Mouse (Mus musculus) hematopoietic stem cell, adult 5-6 weeks (primary cell): ENCODE measurements around the gene Casq2. TPM values are rescaled to one million over a fixed set of nuclear protein-coding genes. Genes with fewer than 3 reads are reported as not detected.
A peak's percentile ranks its signal among the peaks of the same experiment; 100 is the strongest.

Experiments used
- ATAC-seq, 2 experiments: fragments of 125-278 bp in 1 of 2; replicated peaks in 1 of 2; 2 replicates each; pipeline ENCODE4 v1.8.0; 2016 to 2017; ENCODE audit warnings: inconsistent platforms in 2 of 2, mild to moderate bottlenecking in 2 of 2, moderate number of reproducible peaks in 2 of 2, low read depth in 1 of 2, moderate TSS enrichment in 1 of 2; ENCODE audit not compliant: low FRiP score in 2 of 2, poor library complexity in 2 of 2, severe bottlenecking in 2 of 2, insufficient read depth in 1 of 2, low TSS enrichment in 1 of 2
- total RNA-seq: library from RNA; stranded (forward); fragments of 172-1452, 232-1000 nt; gene quantifications from 2 replicates; pipeline ENCODE4 v1.2.3, GENCODE M21; 2017

Casq2 gene
- total RNA-seq, 1 experiment from 2014 or later = not detected

DNA sequence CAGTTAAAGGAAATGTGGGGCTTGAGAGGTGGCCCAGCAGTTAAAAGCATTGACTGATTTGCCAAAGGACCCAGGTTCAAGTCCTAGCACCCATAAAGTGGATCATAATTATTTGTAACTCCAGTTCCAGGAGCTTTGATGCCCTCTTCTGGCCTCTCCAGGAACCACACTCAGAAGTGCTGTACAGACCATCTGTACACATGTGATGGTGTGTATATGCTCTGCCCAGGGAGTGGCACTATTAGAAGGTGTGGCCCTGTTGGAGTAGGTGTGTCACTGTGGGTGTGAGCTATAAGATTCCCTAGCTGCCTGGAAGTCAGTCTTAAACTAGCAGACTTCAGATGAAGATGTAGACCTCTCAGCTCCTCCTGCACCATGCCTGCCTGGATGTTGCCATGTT is 34.7 kb downstream of the Casq2 start:
- no peak for ATAC-seq

DNA sequence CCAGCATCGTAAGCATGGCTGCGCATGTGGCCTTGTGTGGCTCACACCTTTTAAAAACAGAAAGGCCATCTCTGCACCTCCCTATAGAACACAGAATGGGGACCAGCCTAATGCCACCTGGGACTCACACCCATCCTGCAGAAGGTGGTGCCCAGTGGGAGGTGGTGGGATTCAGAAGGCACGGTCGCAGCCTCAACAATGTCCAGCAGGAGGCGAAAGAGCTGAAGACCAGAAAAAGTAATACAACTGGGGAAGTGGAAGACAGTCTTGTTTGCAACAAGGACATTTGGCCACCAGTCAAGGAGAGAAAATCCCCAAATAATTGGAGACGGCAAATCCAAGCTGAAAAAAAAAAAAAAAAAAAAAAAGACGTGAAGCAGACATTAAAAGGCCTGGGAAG is 35.8 kb downstream of the Casq2 start:
- ATAC-seq = no peak

DNA sequence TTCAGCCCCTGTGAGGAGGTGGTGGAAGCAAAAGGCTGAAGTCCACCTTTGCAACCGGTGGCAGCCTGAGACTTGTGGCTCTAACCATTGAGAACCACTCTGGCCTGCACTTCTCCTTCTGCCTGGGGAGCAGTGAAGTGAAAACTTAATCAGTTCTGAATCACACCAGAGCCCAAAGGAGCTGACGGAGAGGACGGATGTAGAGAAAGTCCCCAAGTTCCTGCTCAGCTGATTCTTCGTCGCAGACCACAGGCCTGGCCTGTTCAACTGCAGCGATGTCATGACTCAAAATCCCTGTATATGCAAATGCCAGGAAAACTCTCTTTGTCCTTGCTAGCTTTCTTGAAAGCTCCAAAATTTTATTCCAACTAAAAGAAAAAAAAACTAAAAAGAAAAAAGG is 37.4 kb downstream of the Casq2 start:
- no peak for ATAC-seq

DNA sequence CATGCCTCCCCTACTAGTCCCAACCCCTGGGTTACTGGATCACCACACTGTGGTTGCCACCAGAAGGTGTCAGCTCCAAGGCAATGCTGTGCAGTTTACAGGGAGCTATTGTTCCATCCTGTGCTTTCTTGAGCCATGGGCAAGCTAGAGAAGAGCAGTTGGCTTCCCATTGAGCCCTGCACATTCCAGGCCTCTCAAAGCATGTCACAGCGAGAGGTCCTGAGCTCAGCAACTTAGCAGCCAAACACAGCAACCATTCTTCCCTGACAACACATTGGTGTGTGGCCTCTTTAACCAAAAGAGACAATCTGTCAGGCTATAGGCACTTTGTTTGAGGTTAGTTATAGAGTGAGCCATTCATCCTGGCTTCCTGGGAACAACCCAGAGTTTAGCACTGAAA is 39.3 kb downstream of the Casq2 start:
- ATAC-seq = no peak

DNA sequence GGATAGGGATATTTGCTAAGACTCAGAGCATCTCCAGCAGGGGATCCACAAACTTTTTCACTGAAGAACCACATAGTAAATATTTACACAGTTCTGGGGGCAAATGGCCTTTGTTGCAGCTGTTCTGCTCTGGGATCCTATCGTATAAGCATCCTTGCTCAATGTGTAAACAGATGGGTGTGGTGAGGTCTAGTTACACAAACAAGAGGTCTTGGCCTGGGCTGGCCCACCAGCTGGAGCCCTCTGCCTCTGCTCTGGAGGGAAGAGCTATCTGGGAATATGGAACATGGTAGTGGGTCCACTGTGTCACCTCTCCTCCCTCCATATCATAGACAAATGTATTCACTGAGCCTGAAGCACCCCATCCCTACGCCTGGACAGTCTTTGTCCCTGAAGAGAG is 40.9 kb downstream of the Casq2 start:
- no peak for ATAC-seq

DNA sequence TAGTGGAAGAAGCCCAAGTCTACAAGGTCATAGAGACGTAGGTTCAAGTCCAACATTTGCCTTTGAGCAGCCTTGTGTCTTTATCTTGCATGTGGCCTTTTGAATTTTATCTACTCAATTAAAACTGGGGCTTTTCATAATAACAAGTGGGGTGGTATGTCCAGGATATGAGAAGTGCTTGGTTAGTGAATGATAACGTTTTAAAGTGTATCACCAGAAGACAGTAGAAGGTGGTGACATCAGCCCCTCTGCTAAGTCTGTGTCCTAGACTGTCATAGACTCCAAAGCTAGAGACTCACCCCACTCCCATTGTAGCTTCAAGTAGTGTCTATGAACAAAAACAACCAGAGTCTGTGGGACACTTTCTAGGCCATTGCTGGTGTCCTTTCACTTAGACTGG is 42.0 kb downstream of the Casq2 start:
- no peak for ATAC-seq

DNA sequence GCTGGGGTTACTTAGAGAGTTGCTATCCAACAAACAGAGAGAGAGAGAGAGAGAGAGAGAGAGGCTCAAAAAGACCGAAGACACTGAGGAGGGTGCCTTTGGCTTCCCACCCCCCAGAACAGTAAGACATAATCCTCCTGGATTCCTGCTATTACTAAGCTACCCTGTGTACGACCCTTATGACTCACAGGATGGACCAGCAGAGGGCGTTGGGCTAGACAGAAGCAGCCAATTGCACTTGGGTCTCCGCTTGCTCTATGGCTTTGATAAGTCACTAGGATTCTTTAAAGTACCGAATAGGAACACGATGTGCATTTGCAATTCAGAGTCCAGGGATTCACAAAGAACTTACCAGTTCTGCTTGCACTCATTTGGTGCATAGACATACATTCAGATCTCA is 44.3 kb downstream of the Casq2 start:
- ATAC-seq = no peak

DNA sequence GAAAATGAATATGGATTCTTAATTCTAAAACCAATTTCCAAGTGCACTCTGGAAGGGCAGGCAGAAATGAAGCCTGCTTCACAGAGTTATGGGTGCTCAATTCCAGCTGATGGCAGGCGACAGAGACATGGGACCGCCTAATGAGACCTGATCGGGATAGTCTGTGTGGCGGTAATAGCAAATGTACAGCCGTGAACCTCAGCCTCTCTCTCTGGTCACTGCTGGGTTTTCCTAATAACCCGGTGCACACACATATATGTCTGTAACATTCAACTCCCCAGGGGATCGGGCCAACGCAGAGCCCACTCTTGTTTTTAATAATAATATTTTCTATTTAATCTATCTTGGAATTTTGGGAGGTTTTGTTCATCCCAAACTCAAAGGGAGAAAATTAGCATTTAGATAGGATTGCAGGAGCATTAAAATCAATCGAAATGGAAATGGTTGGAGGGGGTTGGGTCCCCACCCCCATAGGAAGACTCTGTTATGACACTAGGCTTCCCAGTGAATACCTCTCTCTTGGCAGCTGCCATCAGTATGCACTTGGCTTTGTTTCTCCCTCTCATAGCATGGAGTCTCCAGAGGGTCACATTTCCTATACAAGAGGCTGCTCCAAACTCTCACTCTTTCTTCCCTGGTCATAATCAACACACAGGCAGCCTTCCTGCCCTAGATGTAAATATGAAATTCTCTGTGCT is 45.6 kb downstream of the Casq2 start:
- ATAC-seq = no peak

DNA sequence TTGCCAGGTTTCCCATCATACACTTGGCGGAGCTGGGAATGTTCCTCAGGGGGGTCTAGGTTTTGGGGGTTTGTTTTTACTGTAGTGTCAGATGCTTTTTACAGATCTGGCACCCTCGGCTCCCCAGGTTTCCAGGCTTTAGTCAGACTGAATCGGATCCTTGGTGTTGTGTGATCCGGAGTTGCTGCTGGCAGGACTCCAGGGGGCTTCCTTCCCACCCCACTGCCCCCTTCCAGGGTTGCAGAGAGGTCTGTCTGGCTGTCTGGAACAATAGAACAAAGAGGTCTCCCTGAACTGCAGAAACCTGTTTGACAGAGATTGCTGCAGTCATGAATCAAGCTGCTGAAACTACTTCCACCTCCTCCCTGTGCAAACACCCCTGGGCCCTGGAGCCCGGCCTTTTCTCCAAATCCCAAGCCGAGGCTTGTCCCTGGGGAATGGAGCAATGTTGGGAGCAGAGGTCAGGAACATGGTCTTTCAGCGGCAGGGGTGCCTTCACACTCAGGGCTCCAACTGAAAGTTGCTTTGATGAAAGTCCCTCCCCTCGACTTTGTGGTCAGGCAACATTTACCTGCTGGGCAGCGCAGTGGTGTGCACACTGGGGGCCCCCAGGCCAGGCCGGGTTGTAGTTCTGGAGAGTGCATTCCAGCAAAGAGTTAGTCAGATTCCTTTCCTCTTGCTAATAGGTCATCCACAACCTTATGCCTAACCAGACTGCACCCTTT is 49.3 kb downstream of the Casq2 start:
- 0 out of 4 replicates have a peak, but pooled peaks of 1 of the 2 experiments have one; percentile 27 for ATAC-seq

DNA sequence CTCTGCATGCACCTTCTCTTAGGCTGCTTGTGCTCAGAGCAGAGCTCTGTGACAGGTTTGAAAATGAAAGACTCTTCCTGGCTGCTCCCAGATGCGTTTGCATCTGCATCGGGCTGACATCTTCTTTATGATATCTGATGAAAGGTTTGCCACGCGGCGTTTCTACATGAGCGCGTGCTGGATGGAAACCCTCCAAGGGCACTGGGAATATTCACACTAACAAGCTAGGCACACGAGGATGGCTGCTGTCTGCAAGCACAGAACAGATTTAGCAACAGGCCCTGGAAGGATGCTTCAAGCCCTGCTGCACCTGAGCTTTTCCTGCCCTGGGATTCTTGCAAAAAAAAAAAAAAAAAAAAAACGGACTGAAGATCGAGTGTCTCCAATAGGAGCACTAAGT is 50.9 kb downstream of the Casq2 start:
- ATAC-seq = no peak

DNA sequence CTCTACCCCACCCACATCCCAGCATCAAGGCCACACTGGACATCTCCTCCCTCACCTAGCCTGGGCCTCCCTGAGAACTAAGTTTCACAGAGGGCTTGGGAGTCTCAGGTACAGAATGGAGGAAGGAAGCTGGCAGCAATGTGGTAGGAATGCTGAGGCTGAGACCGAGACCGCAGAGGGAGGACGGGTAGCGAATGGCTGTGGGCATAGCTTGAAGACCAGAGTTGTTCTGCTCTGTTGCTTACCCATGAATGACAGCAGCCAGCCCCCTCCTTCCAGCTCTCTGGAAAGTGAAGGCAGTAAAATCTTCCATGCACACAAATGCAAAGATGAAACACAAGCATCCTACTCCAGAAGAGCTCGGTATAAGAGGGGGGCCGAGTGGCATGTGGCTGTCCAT is 52.7 kb downstream of the Casq2 start:
- no peak for ATAC-seq

DNA sequence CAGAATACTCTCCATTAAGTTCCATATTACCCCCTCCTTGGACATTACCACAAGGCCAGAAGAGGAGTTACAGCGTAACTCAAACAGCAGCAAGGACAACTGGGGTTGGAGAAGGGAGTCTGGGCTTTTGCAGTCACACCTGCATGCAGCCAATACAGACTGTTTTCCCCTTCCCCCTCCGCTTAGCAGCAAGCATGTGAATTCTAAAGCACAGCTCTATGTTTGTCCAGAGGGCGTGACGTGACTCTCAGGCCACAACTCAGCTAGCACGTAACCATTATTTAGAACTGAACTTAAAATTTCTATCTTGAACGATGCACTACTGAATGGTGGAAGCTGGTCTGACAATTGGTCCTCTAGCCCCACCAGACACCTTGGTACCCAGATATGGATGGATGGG is 54.4 kb downstream of the Casq2 start:
- no peak for ATAC-seq

DNA sequence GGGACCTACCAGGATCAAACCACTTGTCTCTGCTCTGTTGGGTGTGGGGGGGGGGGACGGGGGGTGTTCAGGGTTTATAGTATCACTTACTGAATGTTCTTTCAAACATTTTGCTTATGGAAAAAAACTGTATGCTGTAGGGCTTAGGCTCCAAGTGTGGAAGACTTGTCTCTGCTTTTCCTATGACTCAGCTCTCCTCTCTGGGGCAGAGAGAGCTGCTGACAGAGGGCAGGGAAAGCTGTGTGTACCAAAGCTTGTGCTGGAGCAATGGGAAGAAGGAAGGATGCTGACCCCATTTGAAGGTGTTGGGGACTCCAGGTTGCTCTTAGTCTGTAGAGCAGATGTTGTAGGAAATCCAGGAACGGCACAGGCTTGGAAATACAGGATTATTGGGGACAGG is 55.2 kb downstream of the Casq2 start:
- ATAC-seq = no peak

DNA sequence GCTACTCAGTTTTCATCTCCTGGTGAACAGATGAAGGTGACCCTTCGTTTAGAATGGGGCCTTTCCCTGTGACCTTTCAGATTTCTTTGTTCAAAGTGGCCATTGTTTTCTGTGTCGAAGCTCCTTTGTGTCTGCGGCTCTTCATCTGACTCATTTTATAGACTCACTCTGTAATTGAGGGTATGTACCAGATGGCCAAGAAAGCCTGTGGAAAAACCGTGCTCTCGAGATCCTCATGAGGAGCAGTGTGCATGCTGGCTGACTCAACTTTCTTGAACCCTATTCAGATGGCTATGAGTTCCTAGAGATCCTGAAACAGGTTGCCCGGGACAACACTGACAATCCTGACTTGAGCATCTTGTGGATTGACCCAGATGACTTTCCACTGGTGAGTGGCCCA is 55.7 kb downstream of the Casq2 start:
- no peak for ATAC-seq

DNA sequence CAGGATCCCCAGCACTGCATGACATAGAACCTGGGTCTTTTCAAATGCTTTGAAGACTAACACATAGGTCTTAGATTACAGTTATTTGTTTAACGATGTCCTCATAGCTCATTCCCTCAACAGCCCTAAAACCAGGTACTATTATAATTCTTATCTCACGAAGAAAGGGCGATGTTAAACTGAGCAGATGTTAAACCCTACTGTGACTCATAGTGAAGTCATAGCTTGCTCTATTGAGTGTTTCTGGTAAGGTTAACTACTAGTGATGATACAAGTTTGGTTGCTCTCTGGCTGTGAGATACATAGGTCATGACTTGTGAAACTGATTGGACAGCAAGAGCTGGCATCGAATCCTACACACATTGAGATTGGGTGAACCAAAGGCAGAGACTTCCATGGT is 56.7 kb downstream of the Casq2 start:
- ATAC-seq = no peak

DNA sequence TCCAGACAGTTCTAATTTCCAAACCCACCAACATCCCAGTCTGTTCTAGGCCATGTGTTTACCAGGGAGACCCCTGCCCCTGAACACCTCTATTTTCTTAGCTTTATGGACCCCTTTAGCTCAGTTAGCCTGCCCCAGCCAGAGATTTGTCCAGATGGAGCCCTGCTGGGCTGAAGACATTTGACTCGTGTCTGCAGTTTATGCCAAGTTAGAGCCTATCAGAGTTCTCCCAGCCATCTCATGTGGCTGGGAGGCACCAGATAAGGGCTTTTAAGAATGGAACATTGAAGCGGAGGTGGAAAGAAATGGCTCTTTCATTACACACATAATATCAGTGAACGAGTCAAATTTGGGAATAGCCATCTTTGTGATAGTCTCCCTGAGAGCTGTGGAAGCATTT is 57.3 kb downstream of the Casq2 start:
- ATAC-seq = no peak

DNA sequence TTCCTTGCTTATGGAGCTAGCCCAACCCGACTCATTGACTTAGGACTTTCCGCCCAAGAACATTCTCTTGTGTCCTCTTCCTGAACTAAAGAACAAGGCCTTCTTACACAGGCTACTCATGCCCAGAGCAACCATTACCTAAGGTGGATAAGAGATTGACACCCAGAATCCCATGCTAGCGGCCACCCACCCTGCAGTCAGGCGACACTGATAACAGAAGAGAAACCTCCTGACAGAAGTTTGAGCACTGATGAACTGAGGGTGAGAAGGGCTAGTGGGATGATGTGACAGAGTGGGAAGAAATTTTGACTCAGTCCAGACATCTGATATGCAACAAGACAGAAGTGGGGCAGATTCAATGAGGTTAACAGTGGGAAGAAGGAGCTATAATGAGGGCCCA is 58.2 kb downstream of the Casq2 start:
- no peak for ATAC-seq

DNA sequence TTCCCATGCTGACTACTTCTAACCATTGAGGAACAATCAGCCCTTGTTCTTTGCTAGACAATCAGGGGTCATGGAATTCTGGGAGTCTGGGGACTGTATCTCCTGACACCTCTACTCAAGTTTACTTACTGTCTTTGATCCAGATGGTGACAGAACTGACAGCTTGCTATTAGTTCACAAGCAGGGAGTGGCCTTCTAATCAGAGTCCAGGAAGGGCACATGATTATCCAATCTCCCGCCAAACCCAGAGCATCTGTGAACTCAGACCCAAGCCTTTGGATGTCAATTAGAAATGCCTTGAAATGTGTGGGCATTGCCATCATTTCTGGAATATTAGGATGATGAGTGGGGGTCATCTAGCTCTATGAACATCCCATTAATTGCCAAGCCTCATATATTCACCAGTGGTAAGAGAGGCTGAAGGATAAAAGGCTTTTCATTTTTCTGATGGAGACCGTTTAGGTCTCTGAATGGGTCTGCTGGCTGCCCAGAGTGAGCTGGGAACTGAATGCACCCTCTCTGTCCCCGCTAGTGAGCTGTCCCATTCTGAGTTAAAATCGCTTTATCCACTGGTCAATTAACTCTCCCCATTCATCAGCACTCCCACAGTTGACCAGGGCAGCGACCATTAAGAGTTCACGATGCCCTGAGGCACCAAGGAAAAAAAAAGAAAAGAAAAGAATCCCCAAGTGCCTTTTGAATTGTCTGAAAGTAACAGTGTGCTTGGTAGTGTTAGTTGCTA is 59.6 kb downstream of the Casq2 start:
- ATAC-seq = no peak
